Mouse (Mus musculus) cerebellum, adult 11 months (tissue): ENCODE results near the gene Cfhr1.

ENCODE experiments used
- DNase-seq: peaks from one replicate; pipeline ENCODE4 v3.0.0; 2022

Gene Cfhr1

DNA sequence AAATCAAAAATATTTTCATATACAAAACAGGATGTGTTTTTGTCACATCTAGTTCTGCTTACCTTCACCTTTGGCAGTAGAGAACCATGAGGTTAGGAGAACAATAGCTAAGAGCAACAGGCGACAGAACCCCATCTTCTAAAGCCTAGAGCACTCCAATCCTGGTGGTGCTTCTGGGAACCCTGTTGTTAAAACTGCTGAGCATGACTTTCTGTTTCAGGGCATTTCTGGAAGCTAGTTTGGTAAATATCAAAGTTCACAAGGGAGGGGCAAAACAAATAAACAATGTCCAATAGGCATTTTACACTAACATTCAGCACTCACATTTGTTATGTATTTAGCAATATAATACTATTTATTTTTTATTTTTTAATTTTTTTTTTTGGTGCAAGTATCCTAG is at the start of gene Cfhr1:
Gene Cfhr1, minus strand, starts transcription at position 249 of the 400 bp plus-strand sequence.
- DNase-seq = no peak

DNA sequence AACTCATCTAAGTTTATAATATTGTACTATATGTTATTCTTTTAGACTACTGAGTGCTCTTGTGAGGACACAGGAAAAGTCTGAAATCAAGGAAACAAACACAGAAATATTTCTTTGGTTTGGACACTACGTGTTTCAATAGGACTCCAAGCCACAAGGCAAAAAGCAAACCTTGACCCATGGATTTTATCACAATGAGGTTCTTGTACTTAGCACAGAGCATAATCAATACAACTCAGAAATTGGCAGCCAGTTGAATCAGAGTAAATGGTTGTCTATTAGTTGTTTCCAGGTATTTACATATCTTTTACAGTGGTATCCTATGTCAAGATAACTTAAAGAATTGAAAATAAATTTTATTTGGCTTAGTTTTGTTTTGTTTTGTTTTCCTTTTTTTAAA is 8.8 kb downstream of the Cfhr1 start:
- DNase-seq = no peak

- no peak for DNase-seq
These were observed 11.5 kb downstream of the Cfhr1 start for GRCm38 (mm10) chr1:139548536-139548935.

DNA sequence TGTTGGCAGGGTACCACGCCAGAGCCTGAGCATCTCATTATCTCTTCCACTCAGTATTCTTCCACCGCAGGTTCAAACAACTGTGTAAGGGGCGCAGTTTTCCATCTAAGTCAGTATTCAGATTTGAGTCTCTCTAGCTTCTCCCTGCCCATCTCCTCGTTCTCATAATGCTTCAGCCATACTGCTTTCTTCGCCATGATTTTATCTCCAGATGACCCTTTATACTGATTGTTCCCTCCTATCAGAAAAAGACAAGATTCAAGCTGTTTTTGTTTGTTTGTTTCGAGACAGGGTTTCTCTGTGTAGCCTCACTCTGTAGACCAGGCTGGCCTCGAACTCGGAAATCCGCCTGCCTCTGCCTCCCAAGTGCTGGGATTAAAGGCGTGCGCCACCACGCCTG is 45.5 kb downstream of the Cfhr1 start:
- no peak for DNase-seq

GRCm38 (mm10) chr1:139501258-139501752 is 58.8 kb downstream of the Cfhr1 start, which contains the start of gene F13b:
Gene F13b, plus strand, starts transcription at chr1:139501702.
- no peak for DNase-seq

DNA sequence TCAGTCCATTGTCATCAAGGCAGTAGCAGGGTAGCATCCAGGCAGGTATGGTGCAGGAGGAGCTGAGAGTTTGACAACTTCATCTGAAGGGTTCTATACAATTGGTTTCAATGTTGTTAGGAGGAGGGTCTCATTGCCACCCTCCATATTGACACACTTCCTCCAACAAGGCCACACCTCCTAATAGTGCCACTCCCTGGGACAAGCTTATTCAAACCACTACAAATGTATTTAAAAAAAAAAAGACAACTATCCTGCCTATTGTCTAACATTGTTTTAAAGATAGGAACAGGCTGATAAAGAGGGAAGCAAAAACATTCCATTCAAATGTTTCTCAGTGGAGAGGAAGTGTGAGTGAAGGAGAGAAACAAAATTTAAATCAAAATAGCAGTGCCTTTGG is 60.3 kb downstream of the Cfhr1 start:
- no peak for DNase-seq
